Mouse (Mus musculus) heart, embryonic 12.5 days (tissue): Measurements from ENCODE around the gene Plcd1. TPM values are rescaled to one million over a fixed set of nuclear protein-coding genes. Genes with fewer than 3 reads are reported as not detected.

Source experiments
- microRNA-seq: library from miRNA; unstranded; fragments of <30 nt; microRNA quantifications from one replicate; pipeline ENCODE4, GENCODE M21; 2017
- polyA plus RNA-seq: library from polyadenylated mRNA; unstranded; fragments of >200 nt; fragmentation: Nextera tagmentation; extraction: Ambion mirVana; gene quantifications from 2 replicates; pipeline ENCODE4 v1.2.1, GENCODE M21; 2016

The Plcd1 gene
- polyA plus RNA-seq, 1 experiment from 2014 or later, result 19.1 TPM

Small RNA genes within 50 kb of the gene (microRNA-seq; reads per million reads assigned to microRNA genes)
- 8.0 reads per million, percentile 21 among the genes with 10 or more reads in this experiment for gene Mir26a-1

Other genes with a start within 250 kb of the Plcd1 start
- 7.8 and 9.7 TPM in 2 replicates for gene Ctdspl, start 167.0 kb downstream of the Plcd1 start, polyA plus RNA-seq
- 14.3 and 15.3 TPM in 2 replicates for gene Vill, start 40.7 kb downstream of the Plcd1 start, polyA plus RNA-seq
- 0.49 and 0.55 TPM in 2 replicates for gene Dlec1, start 9.0 kb upstream of the Plcd1 start, polyA plus RNA-seq
- gene Acaa1b, start 63.6 kb upstream of the Plcd1 start, polyA plus RNA-seq, result 0.35 and 0.78 TPM in 2 replicates
- not detected in 2 replicates for gene Gm47289, start 65.7 kb upstream of the Plcd1 start, polyA plus RNA-seq
- not detected in 2 replicates for gene Slc22a13, start 115.6 kb upstream of the Plcd1 start, polyA plus RNA-seq
- 13.5 and 14.9 TPM in 2 replicates for gene Oxsr1, start 228.9 kb upstream of the Plcd1 start, polyA plus RNA-seq
- 82.6 and 85.6 TPM in 2 replicates for gene Acaa1a, start 246.2 kb upstream of the Plcd1 start, polyA plus RNA-seq
- gene Myd88, start 247.9 kb upstream of the Plcd1 start, polyA plus RNA-seq, result 10.8 and 12.7 TPM in 2 replicates